Mouse (Mus musculus) adrenal gland, postnatal 4 days (tissue): Measurements from ENCODE around the gene Bcl2l1. TPM values are rescaled to one million over a fixed set of nuclear protein-coding genes. Genes with fewer than 3 reads are reported as not detected.

Experiments
- DNase-seq, 2 experiments: peaks; one replicate each; pipeline ENCODE4 v3.0.0; 2021 to 2022; ENCODE audit warnings: low spot score in 2 of 2, mixed read lengths in 2 of 2
- microRNA-seq: library from miRNA; unstranded; fragments of <30 nt; microRNA quantifications from one replicate; pipeline ENCODE4 v1.2.0, GENCODE M21; 2021
- total RNA-seq, 2 experiments: library from RNA; stranded (reverse); gene quantifications; 2 replicates each; pipeline ENCODE4 v1.2.3; 2021

Bcl2l1 gene
- total RNA-seq, 2 experiments from 2014 or later = 63.5 to 64.6 TPM

GRCm38 (mm10) chr2:152739031-152739841 lies 92.3 kb downstream of the Bcl2l1 start:
- DNase-seq = peak in 1 of 2 experiments; percentile 52

GRCm38 (mm10) chr2:152738341-152738740 lies 93.2 kb downstream of the Bcl2l1 start:
- no peak for DNase-seq

GRCm38 (mm10) chr2:152737306-152738221 lies 94.0 kb downstream of the Bcl2l1 start:
- DNase-seq = no peak

GRCm38 (mm10) chr2:152736748-152737147 lies 94.8 kb downstream of the Bcl2l1 start:
- DNase-seq = no peak

- DNase-seq = peak; percentile 57 to 81
Measured at GRCm38 (mm10) chr2:152736090-152736601, 95.4 kb downstream of the Bcl2l1 start, which contains the start of gene Id1. Id1 (plus strand) TSS chr2:152736251.

GRCm38 (mm10) chr2:152734984-152735383 lies 96.5 kb downstream of the Bcl2l1 start:
- peak; percentile 84 to 90 for DNase-seq

GRCm38 (mm10) chr2:152734501-152734900 lies 97.0 kb downstream of the Bcl2l1 start:
- DNase-seq = no peak

- DNase-seq = no peak
Measured at GRCm38 (mm10) chr2:152733201-152733600, 98.3 kb downstream of the Bcl2l1 start.

Small RNA genes within 50 kb of the gene (microRNA-seq; reads per million reads assigned to microRNA genes)
- gene Gm23802 = not detected
- not detected for gene Mir5622

Other genes starting within 250 kb of the Bcl2l1 start
- not detected for gene Defb45, start 232.3 kb downstream of the Bcl2l1 start, total RNA-seq
- gene Defb36, start 227.4 kb downstream of the Bcl2l1 start, total RNA-seq = 1 to 10 TPM; 2.0 to 2.3 TPM
- gene Defb25, start 208.7 kb downstream of the Bcl2l1 start, total RNA-seq = 1 to 10 TPM; 2.4 to 2.8 TPM
- gene Rem1, start 204.8 kb downstream of the Bcl2l1 start, total RNA-seq = 10 to 100 TPM; 11.5 to 17.9 TPM
- gene H13, start 162.3 kb downstream of the Bcl2l1 start, total RNA-seq = 100 to 1,000 TPM; 138 to 140 TPM
- gene Mcts2, start 144.7 kb downstream of the Bcl2l1 start, total RNA-seq = 10 to 100 TPM; 26.7 to 27.4 TPM
- gene Id1, start 95.5 kb downstream of the Bcl2l1 start, total RNA-seq = 100 to 1,000 TPM; 103 to 129 TPM
- gene Cox4i2, start 77.6 kb downstream of the Bcl2l1 start, total RNA-seq = 1 to 10 TPM; 4.2 to 4.9 TPM
- gene Tpx2, start 16.2 kb upstream of the Bcl2l1 start, total RNA-seq = 10 to 100 TPM; 31.7 to 39.7 TPM
- 1 to 10 TPM in 1 of 2 experiments, under 1 TPM in 1; 0.50 to 2.9 TPM for gene Mylk2, start 79.6 kb upstream of the Bcl2l1 start, total RNA-seq
- 1 to 10 TPM; 4.7 to 4.9 TPM for gene Foxs1, start 101.5 kb upstream of the Bcl2l1 start, total RNA-seq
- 1 to 10 TPM; 3.2 to 6.0 TPM for gene Dusp15, start 120.0 kb upstream of the Bcl2l1 start, total RNA-seq
- under 1 TPM in 1 of 2 experiments, not detected in 1; 0.42 TPM for gene Ttll9, start 130.8 kb upstream of the Bcl2l1 start, total RNA-seq
- 100 to 1,000 TPM in 1 of 2 experiments, 10 to 100 TPM in 1; 93.8 to 103 TPM for gene Pdrg1, start 183.7 kb upstream of the Bcl2l1 start, total RNA-seq
- 1 to 10 TPM; 3.0 to 3.2 TPM for gene Xkr7, start 200.1 kb upstream of the Bcl2l1 start, total RNA-seq
- 10 to 100 TPM; 20.7 to 22.8 TPM for gene Ccm2l, start 234.2 kb upstream of the Bcl2l1 start, total RNA-seq